ENCODE assay signal across 23 mouse cellular contexts in genomic region chr13:38167056-38167455, GRCm38 (mm10). TPM values are rescaled to one million over a fixed set of nuclear protein-coding genes. Genes with fewer than 3 reads are reported as not detected.
A peak's percentile ranks its signal among the peaks of the same experiment; 100 is the strongest.
DNase-seq lines count a peak whose midpoint lies in the region; ATAC-seq and TF ChIP-seq lines count a peak whose summit lies in the region.
"Had no signal": no experiment of that assay in that cellular context is flagged by ENCODE, and none has a peak within 500 bp of the region (broad histone marks: within the 10 kb centered on the region; RNA-seq: fewer than 3 reads in every experiment).

No protein-coding gene starts in this region.

- peaks cover 14% of the 10 kb centered on the region for H3K36me3 ChIP-seq in liver, adult 2 months (ENCODE audit: control insufficient read depth, insufficient read depth, low read length)
- H3K36me3 ChIP-seq in liver, postnatal 0 days (replicated peaks; ENCODE audit: insufficient read depth, low read length): peaks cover 6% of the 10 kb centered on the region; the same call in 1 of the 2 replicates
- no peaks in the 10 kb centered on the region for H3K36me3 ChIP-seq in midbrain, embryonic 11.5 days (ENCODE audit: control insufficient read depth, insufficient read depth, low read length)
- H3K36me3 ChIP-seq: G1E had no signal

- TF ChIP-seq EP300 in liver, postnatal 0 days (IDR thresholded peaks at IDR 0.05; ENCODE audit: low read depth): no peak

- H3K79me2 ChIP-seq in liver, adult 2 months (ENCODE audit: control insufficient read depth, insufficient read depth, low read length): no peaks in the 10 kb centered on the region

- TF ChIP-seq CTCF in liver, adult 2 months (IDR thresholded peaks at IDR 0.05; ENCODE audit: low read depth, low read length): no peak
- no peak for TF ChIP-seq CTCF in liver, postnatal 0 days (IDR thresholded peaks at IDR 0.05; ENCODE audit: low read depth)

- WGBS in liver, adult 2 months: 44% methylated on average over 3 of the region's 3 CpGs
- WGBS in liver, postnatal 0 days (ENCODE audit: insufficient replicate concordance): 66% methylated on average over 3 of the region's 3 CpGs
- WGBS in midbrain, embryonic 11.5 days: 92% methylated on average over 3 of the region's 3 CpGs

- intact Hi-C loops in heart, postnatal 36 days (cut with DNase I): no loop called here

- no peak overlapping the region for H3K4me3 ChIP-seq in liver, adult 2 months (ENCODE audit: insufficient read depth, low read depth, low read length)
- no peak overlapping the region for H3K4me3 ChIP-seq in liver, postnatal 0 days (ENCODE audit: low read depth, low read length)
- H3K4me3 ChIP-seq in midbrain, embryonic 11.5 days (ENCODE audit: low read depth, low read length): no peak overlapping the region

- H3K27ac ChIP-seq in liver, adult 2 months (replicated peaks; ENCODE audit: insufficient read depth, low read depth, low read length): no peak overlapping the region
- H3K27ac ChIP-seq in liver, postnatal 0 days (ENCODE audit: low read depth): no peak overlapping the region
- no peak overlapping the region for H3K27ac ChIP-seq in midbrain, embryonic 11.5 days (ENCODE audit: low read depth, low read length)

- no peaks in the 10 kb centered on the region for H3K9me3 ChIP-seq in liver, postnatal 0 days (ENCODE audit: low read length)
- no peaks in the 10 kb centered on the region for H3K9me3 ChIP-seq in midbrain, embryonic 11.5 days (ENCODE audit: control insufficient read depth, low read length)
- H3K9me3 ChIP-seq: G1E had no signal

- no peak overlapping the region for H3K4me2 ChIP-seq in liver, postnatal 0 days (ENCODE audit: low read depth, low read length)
- H3K4me2 ChIP-seq in midbrain, embryonic 11.5 days: no peak overlapping the region

- TF ChIP-seq POLR2A in liver, adult 2 months (IDR thresholded peaks at IDR 0.05; ENCODE audit: extremely low read depth, insufficient read depth, low read length): no peak

- no peak for ATAC-seq in liver, postnatal 0 days
- no peak for ATAC-seq in midbrain, embryonic 11.5 days (ENCODE audit: low FRiP score)
- ATAC-seq: activated CD4-positive, CD25-positive, alpha-beta regulatory T cell, adult 4 months; CD4-positive, CD25-positive, alpha-beta regulatory T cell, adult 4 months; Patski had no signal

- H3K27me3 ChIP-seq in liver, adult 2 months (ENCODE audit: control insufficient read depth, insufficient read depth, low read length): no peaks in the 10 kb centered on the region
- no peaks in the 10 kb centered on the region for H3K27me3 ChIP-seq in liver, postnatal 0 days (ENCODE audit: insufficient read depth, low read length)
- H3K27me3 ChIP-seq in midbrain, embryonic 11.5 days (ENCODE audit: control insufficient read depth, insufficient read depth, low read length): no peaks in the 10 kb centered on the region
- H3K27me3 ChIP-seq: CH12.LX, Patski had no signal

- H3K4me1 ChIP-seq in liver, adult 2 months (ENCODE audit: control insufficient read depth, insufficient read depth, low read length): peaks cover 8% of the 10 kb centered on the region
- peaks cover 4% of the 10 kb centered on the region; the same call in 1 of the 2 replicates for H3K4me1 ChIP-seq in liver, postnatal 0 days (ENCODE audit: insufficient read depth)
- H3K4me1 ChIP-seq in midbrain, embryonic 11.5 days (ENCODE audit: control insufficient read depth, insufficient read depth, low read length): no peaks in the 10 kb centered on the region

- DNase-seq in heart, adult 11 months: peak; percentile 79
- no peak for DNase-seq in heart, postnatal 36 days
- peak; percentile 77 for DNase-seq in liver, adult 2 months (ENCODE audit: extremely low read depth, low read depth, low spot score)
- no peak for DNase-seq in liver, postnatal 0 days
- DNase-seq in yolk sac, embryonic 10.5 days (ENCODE audit: low spot score): peak; percentile 53
- no peak for DNase-seq in midbrain, embryonic 11.5 days (ENCODE audit: low spot score, missing footprints)
- DNase-seq: adrenal gland, adult 2 months; adrenal gland, adult 8-10 months; adrenal gland, postnatal 10 days; adrenal gland, postnatal 14 days; adrenal gland, postnatal 25 days; adrenal gland, postnatal 36 days; B cell, adult 2 months; cerebellum, adult 11 months; cerebellum, adult 11-12 months; cerebellum, adult 18-20 months had no signal

- no peak overlapping the region for H3K9ac ChIP-seq in liver, adult 2 months (ENCODE audit: low read depth, low read length)
- H3K9ac ChIP-seq in liver, postnatal 0 days (replicated peaks): no peak overlapping the region
- no peak overlapping the region for H3K9ac ChIP-seq in midbrain, embryonic 11.5 days (ENCODE audit: low read length)

RNA-seq across cellular contexts. Expression of gene Dsp, which starts 16.0 kb away (rescaled TPM):
- 100 to 1,000 TPM; 529 TPM for total RNA-seq in heart, postnatal 36 days (2021)
- total RNA-seq in liver, adult 2 months (2014; rRNA removed): 20.1 and 23.9 TPM in 2 replicates
- 5.8 and 7.0 TPM in 2 replicates for polyA plus RNA-seq in liver, adult 2 months (2012; rRNA removed)
- polyA plus RNA-seq in liver, postnatal 0 days (2015; fragmentation: Nextera tagmentation; extraction: Ambion mirVana): 1.9 TPM in 2 replicates
- polyA plus RNA-seq in midbrain, embryonic 11.5 days (2014; fragmentation: Nextera tagmentation; extraction: Ambion mirVana): 0.57 and 0.71 TPM in 2 replicates
- total RNA-seq: MEL had no signal
- polyA plus RNA-seq: C2C12, G1E had no signal

RNA-seq across cellular contexts. Expression of gene Snrnp48, which starts 37.7 kb away (rescaled TPM):
- total RNA-seq in heart, postnatal 36 days (2021): 10 to 100 TPM in 1 of 2 experiments, 1 to 10 TPM in 1; 9.8 to 11.4 TPM
- total RNA-seq in liver, adult 2 months (2014; rRNA removed): 17.7 TPM in 2 replicates
- polyA plus RNA-seq in liver, adult 2 months (2012; rRNA removed): 12.8 and 15.8 TPM in 2 replicates
- polyA plus RNA-seq in liver, postnatal 0 days (2015; fragmentation: Nextera tagmentation; extraction: Ambion mirVana): 12.1 TPM in 2 replicates
- 36.0 and 39.8 TPM in 2 replicates for polyA plus RNA-seq in midbrain, embryonic 11.5 days (2014; fragmentation: Nextera tagmentation; extraction: Ambion mirVana)

Comparison
In these comparisons a context has a peak if more than half of its experiments do, and no peak if none do; other contexts are left out.
1. DNase-seq: peak in heart, adult 11 months (single experiment), liver, adult 2 months (single experiment) and yolk sac, embryonic 10.5 days (single experiment); none in heart, postnatal 36 days (0 of 2), liver, postnatal 0 days (single experiment) and midbrain, embryonic 11.5 days (single experiment).